Mouse (Mus musculus): ENCODE results near the gene Recql5.

DNA sequence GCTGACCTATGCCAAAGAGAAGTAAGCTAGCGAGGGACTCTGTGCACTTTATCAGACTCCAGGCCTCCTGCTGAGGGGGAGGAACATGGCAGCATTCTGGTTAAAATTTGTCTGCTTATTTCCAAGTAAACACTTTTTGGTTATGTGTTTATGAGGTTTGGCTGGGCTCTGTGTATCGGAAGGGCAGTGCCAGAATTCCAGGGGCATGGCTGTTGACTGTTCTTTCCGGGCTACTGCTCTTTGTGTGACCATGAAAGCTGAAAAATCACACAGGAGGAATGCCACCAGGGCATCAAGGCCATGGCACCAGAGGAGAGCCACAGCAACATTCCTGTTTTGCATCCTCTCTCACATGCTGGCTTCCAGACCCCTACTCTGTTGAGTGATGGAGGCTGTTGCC, 27.2 kb downstream of the Recql5 start:
- TF ChIP-seq CTCF (IDR thresholded peaks at IDR 0.05; ENCODE audit: control insufficient read depth, insufficient read depth, low read length) (no peak), POLR2A (IDR thresholded peaks at IDR 0.05; ENCODE audit: borderline replicate concordance, control insufficient read depth, low read depth, low read length) (no peak)

Data from bone marrow, adult 2 months (tissue).